Mouse (Mus musculus): ENCODE data around the gene Tns1. TPM values are rescaled to one million over a fixed set of nuclear protein-coding genes. Genes with fewer than 3 reads are reported as not detected.

Tns1 gene
- polyA plus RNA-seq, 1 experiment from 2014 or later = 120 TPM

- no peak overlapping the region for H3K4me2 ChIP-seq (ENCODE audit: low read depth, low read length)
- no peak overlapping the region for H3K27ac ChIP-seq (ENCODE audit: low read length)
- no peaks in the 10 kb centered on the region for H3K27me3 ChIP-seq (ENCODE audit: control insufficient read depth, insufficient read depth, low read length)
- ATAC-seq (replicated peaks; ENCODE audit: extremely low read depth, insufficient read depth, low FRiP score) = no peak
- peaks cover 44% of the 10 kb centered on the region for H3K36me3 ChIP-seq (ENCODE audit: control insufficient read depth, insufficient read depth)
- no peaks in the 10 kb centered on the region for H3K9me3 ChIP-seq (replicated peaks; ENCODE audit: control insufficient read depth, low read length)
- H3K9ac ChIP-seq (ENCODE audit: low read length) = no peak overlapping the region
- WGBS = 89% methylated on average over 5 of the region's 5 CpGs
- peaks cover 39% of the 10 kb centered on the region for H3K4me1 ChIP-seq (ENCODE audit: control insufficient read depth, insufficient read depth, low read length)
- H3K4me3 ChIP-seq (ENCODE audit: low read length) = no peak overlapping the region
Measured at GRCm38 (mm10) chr1:73929952-73930329, 194.3 kb downstream of the Tns1 start.

DNA sequence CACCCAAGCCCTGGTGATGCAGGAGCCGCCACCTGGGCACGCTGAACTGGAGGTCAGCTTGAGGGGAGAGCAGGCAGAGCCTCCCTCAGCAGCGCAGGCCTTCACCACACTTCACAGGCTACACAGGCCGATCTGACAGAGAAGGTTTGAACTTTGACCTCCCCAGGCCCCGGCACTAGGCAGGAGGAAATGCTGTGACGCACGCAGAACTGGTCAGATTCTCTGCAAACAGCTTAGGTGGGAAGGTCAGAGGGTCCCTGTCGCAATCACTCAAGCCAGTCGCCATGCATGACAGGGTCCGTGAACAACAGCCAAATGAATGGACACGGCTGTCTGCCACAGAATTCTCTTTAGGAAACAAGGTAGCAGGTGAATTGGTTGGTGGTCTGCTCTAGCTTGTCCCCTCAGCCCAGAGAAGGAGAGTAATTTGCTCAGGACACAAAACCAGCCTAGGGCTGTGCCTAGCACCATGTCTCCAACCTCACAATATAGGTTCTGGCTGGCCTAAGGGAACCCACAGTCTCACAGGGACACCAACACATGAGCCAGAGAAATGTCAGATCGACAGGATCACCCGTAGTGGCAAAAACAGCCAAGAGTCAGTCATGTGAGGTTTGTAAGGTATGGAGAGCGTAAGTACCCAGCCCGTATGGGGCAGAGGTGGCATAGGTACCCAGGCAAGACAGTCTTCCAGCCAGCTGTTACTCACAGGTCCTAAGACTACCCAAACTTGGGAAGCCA, 194.9 kb downstream of the Tns1 start:
- Histone ChIP-seq H3K9me3 (replicated peaks; ENCODE audit: control insufficient read depth, low read length) (no peaks in the 10 kb centered on the region), H3K9ac (ENCODE audit: low read length) (no peak overlapping the region), H3K36me3 (ENCODE audit: control insufficient read depth, insufficient read depth) (peaks cover 49% of the 10 kb centered on the region), H3K4me3 (ENCODE audit: low read length) (no peak overlapping the region), H3K27me3 (ENCODE audit: control insufficient read depth, insufficient read depth, low read length) (no peaks in the 10 kb centered on the region), H3K4me1 (ENCODE audit: control insufficient read depth, insufficient read depth, low read length) (peaks cover 39% of the 10 kb centered on the region), H3K4me2 (ENCODE audit: low read depth, low read length) (no peak overlapping the region), H3K27ac (ENCODE audit: low read length) (no peak overlapping the region)
- WGBS = 70% methylated on average over 15 of the region's 15 CpGs
- ATAC-seq (replicated peaks; ENCODE audit: extremely low read depth, insufficient read depth, low FRiP score) = no peak

- Histone ChIP-seq H3K4me3 (ENCODE audit: low read length) (no peak overlapping the region), H3K27me3 (ENCODE audit: control insufficient read depth, insufficient read depth, low read length) (no peaks in the 10 kb centered on the region), H3K36me3 (ENCODE audit: control insufficient read depth, insufficient read depth) (peaks cover 53% of the 10 kb centered on the region), H3K9me3 (replicated peaks; ENCODE audit: control insufficient read depth, low read length) (no peaks in the 10 kb centered on the region), H3K9ac (ENCODE audit: low read length) (peak overlapping the region; percentile 39; the same call in 1 of the 2 replicates), H3K4me1 (ENCODE audit: control insufficient read depth, insufficient read depth, low read length) (peaks cover 36% of the 10 kb centered on the region), H3K4me2 (ENCODE audit: low read depth, low read length) (no peak overlapping the region), H3K27ac (ENCODE audit: low read length) (0 out of 2 replicates have a peak overlapping the region, but pooled peaks have one; percentile 20)
- no peak for ATAC-seq (replicated peaks; ENCODE audit: extremely low read depth, insufficient read depth, low FRiP score)
- WGBS = 81% methylated on average over 8 of the region's 8 CpGs
Measured at GRCm38 (mm10) chr1:73928385-73928784, 195.9 kb downstream of the Tns1 start.

DNA sequence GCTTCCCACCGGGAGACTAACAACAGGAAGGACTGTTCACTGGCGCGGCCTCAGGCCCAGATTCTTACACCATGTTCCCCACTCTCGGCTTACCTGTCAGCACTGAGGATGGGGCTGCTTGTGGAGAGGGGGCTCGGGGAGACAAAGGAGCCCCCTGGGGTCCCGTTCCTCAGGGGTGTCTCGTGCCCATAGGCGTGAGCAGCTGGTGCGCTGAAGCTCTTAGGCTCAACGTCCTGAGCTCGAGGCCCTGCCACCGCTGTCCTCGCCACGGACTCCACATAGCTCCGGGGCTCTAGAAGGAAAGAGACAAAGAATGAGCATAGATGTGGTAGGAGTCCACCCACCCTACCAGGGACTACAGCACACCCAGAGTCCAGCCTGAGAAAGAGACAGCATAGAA, 196.4 kb downstream of the Tns1 start:
- peaks cover 55% of the 10 kb centered on the region for H3K36me3 ChIP-seq (ENCODE audit: control insufficient read depth, insufficient read depth)
- no peak overlapping the region for H3K4me3 ChIP-seq (ENCODE audit: low read length)
- WGBS = 87% methylated on average over 15 of the region's 15 CpGs
- H3K4me2 ChIP-seq (ENCODE audit: low read depth, low read length) = no peak overlapping the region
- H3K27ac ChIP-seq (ENCODE audit: low read length) = no peak overlapping the region
- no peak overlapping the region for H3K9ac ChIP-seq (ENCODE audit: low read length)
- H3K4me1 ChIP-seq (ENCODE audit: control insufficient read depth, insufficient read depth, low read length) = peaks cover 36% of the 10 kb centered on the region
- no peaks in the 10 kb centered on the region for H3K27me3 ChIP-seq (ENCODE audit: control insufficient read depth, insufficient read depth, low read length)
- ATAC-seq (replicated peaks; ENCODE audit: extremely low read depth, insufficient read depth, low FRiP score) = no peak
- no peaks in the 10 kb centered on the region for H3K9me3 ChIP-seq (replicated peaks; ENCODE audit: control insufficient read depth, low read length)

GRCm38 (mm10) chr1:73926279-73926678, 198.0 kb downstream of the Tns1 start:
- WGBS = 61% methylated on average over 7 of the region's 7 CpGs
- H3K9ac ChIP-seq (ENCODE audit: low read length) = no peak overlapping the region
- peaks cover 65% of the 10 kb centered on the region for H3K36me3 ChIP-seq (ENCODE audit: control insufficient read depth, insufficient read depth)
- no peak overlapping the region for H3K4me2 ChIP-seq (ENCODE audit: low read depth, low read length)
- no peak for ATAC-seq (replicated peaks; ENCODE audit: extremely low read depth, insufficient read depth, low FRiP score)
- H3K27ac ChIP-seq (ENCODE audit: low read length) = peak overlapping the region; percentile 45
- no peak overlapping the region for H3K4me3 ChIP-seq (ENCODE audit: low read length)
- no peaks in the 10 kb centered on the region for H3K9me3 ChIP-seq (replicated peaks; ENCODE audit: control insufficient read depth, low read length)
- H3K27me3 ChIP-seq (ENCODE audit: control insufficient read depth, insufficient read depth, low read length) = no peaks in the 10 kb centered on the region
- peaks cover 29% of the 10 kb centered on the region for H3K4me1 ChIP-seq (ENCODE audit: control insufficient read depth, insufficient read depth, low read length)

GRCm38 (mm10) chr1:73924871-73925610, 199.2 kb downstream of the Tns1 start:
- Histone ChIP-seq H3K36me3 (ENCODE audit: control insufficient read depth, insufficient read depth) (peaks cover 75% of the 10 kb centered on the region), H3K4me3 (ENCODE audit: low read length) (no peak overlapping the region), H3K4me1 (ENCODE audit: control insufficient read depth, insufficient read depth, low read length) (peaks cover 29% of the 10 kb centered on the region), H3K9me3 (replicated peaks; ENCODE audit: control insufficient read depth, low read length) (no peaks in the 10 kb centered on the region), H3K4me2 (ENCODE audit: low read depth, low read length) (no peak overlapping the region), H3K27ac (ENCODE audit: low read length) (peak overlapping the region; percentile 80), H3K9ac (ENCODE audit: low read length) (no peak overlapping the region), H3K27me3 (ENCODE audit: control insufficient read depth, insufficient read depth, low read length) (no peaks in the 10 kb centered on the region)
- no peak for ATAC-seq (replicated peaks; ENCODE audit: extremely low read depth, insufficient read depth, low FRiP score)
- WGBS = 90% methylated on average over 18 of the region's 18 CpGs

- H3K27ac ChIP-seq (ENCODE audit: low read length) = peak overlapping the region; percentile 80
- peaks cover 81% of the 10 kb centered on the region for H3K36me3 ChIP-seq (ENCODE audit: control insufficient read depth, insufficient read depth)
- H3K9me3 ChIP-seq (replicated peaks; ENCODE audit: control insufficient read depth, low read length) = no peaks in the 10 kb centered on the region
- H3K9ac ChIP-seq (ENCODE audit: low read length) = no peak overlapping the region
- H3K4me1 ChIP-seq (ENCODE audit: control insufficient read depth, insufficient read depth, low read length) = peaks cover 35% of the 10 kb centered on the region
- ATAC-seq (replicated peaks; ENCODE audit: extremely low read depth, insufficient read depth, low FRiP score) = no peak
- no peak overlapping the region for H3K4me3 ChIP-seq (ENCODE audit: low read length)
- no peak overlapping the region for H3K4me2 ChIP-seq (ENCODE audit: low read depth, low read length)
- 75% methylated on average over 5 of the region's 5 CpGs for WGBS
- no peaks in the 10 kb centered on the region for H3K27me3 ChIP-seq (ENCODE audit: control insufficient read depth, insufficient read depth, low read length)
Measured at GRCm38 (mm10) chr1:73924210-73924609, 200.0 kb downstream of the Tns1 start.

DNA sequence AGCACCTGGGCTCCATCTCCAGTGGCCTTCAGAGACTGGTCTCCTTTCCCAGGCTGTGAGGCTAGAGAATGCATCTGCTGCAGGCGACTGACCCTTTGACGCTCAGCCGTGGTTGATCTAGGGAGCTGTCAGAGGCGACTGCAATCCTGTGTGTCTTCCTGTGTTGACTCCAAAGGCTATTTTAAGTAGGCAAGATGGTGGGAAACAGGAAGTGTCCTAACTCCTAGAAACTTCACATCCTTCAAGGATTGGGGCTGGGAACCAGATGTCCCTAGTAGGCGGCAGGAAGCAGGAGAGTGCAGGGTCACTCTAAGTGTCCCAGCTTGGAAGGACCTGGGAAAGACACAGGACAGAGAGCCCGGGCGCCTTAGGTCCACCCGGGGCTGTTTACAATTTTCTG, 201.1 kb downstream of the Tns1 start:
- no peak overlapping the region for H3K9ac ChIP-seq (ENCODE audit: low read length)
- no peak overlapping the region for H3K4me2 ChIP-seq (ENCODE audit: low read depth, low read length)
- peaks cover 43% of the 10 kb centered on the region for H3K4me1 ChIP-seq (ENCODE audit: control insufficient read depth, insufficient read depth, low read length)
- WGBS = 33% methylated on average over 8 of the region's 8 CpGs
- 0 out of 2 replicates have a peak, but pooled peaks have one; percentile 4 for ATAC-seq (replicated peaks; ENCODE audit: extremely low read depth, insufficient read depth, low FRiP score)
- H3K9me3 ChIP-seq (replicated peaks; ENCODE audit: control insufficient read depth, low read length) = no peaks in the 10 kb centered on the region
- no peak overlapping the region for H3K4me3 ChIP-seq (ENCODE audit: low read length)
- peak overlapping the region; percentile 80 for H3K27ac ChIP-seq (ENCODE audit: low read length)
- H3K27me3 ChIP-seq (ENCODE audit: control insufficient read depth, insufficient read depth, low read length) = no peaks in the 10 kb centered on the region
- H3K36me3 ChIP-seq (ENCODE audit: control insufficient read depth, insufficient read depth) = peaks cover 87% of the 10 kb centered on the region

- no peak overlapping the region for H3K4me3 ChIP-seq (ENCODE audit: low read length)
- H3K27me3 ChIP-seq (ENCODE audit: control insufficient read depth, insufficient read depth, low read length) = no peaks in the 10 kb centered on the region
- H3K36me3 ChIP-seq (ENCODE audit: control insufficient read depth, insufficient read depth) = peaks cover 87% of the 10 kb centered on the region
- H3K4me2 ChIP-seq (ENCODE audit: low read depth, low read length) = no peak overlapping the region
- peak overlapping the region; percentile 83 for H3K27ac ChIP-seq (ENCODE audit: low read length)
- no peaks in the 10 kb centered on the region for H3K9me3 ChIP-seq (replicated peaks; ENCODE audit: control insufficient read depth, low read length)
- H3K9ac ChIP-seq (ENCODE audit: low read length) = no peak overlapping the region
- WGBS = 88% methylated on average over 8 of the region's 8 CpGs
- peaks cover 65% of the 10 kb centered on the region for H3K4me1 ChIP-seq (ENCODE audit: control insufficient read depth, insufficient read depth, low read length)
- ATAC-seq (replicated peaks; ENCODE audit: extremely low read depth, insufficient read depth, low FRiP score) = no peak
Measured at GRCm38 (mm10) chr1:73920701-73921100, 203.5 kb downstream of the Tns1 start.
